Mouse (Mus musculus) lung, postnatal 14 days (tissue): ENCODE data around the gene Stk24.

Source experiments
- DNase-seq: peaks from one replicate; pipeline ENCODE4 v3.0.0; 2021

Gene Stk24

DNA sequence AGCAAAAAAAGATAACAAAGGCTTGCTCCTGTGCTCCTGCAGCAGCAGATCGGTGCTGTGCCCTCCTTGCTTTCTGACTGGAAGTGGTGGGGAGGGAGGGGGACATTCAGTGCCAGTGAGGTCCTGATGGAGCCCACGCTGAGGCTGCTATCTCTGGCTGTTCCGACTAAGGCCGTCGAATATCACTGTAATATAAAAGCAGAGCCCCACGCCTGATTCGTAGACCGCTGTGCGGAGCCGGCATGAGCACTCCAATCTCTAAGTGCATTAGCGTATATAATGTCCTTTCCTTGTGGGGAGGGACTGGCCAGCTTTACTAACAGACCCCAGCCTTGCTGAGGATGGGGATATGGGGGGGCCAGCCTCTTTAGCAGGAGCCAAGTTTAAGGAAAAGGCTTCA, 120.5 kb downstream of the Stk24 start:
- no peak for DNase-seq

DNA sequence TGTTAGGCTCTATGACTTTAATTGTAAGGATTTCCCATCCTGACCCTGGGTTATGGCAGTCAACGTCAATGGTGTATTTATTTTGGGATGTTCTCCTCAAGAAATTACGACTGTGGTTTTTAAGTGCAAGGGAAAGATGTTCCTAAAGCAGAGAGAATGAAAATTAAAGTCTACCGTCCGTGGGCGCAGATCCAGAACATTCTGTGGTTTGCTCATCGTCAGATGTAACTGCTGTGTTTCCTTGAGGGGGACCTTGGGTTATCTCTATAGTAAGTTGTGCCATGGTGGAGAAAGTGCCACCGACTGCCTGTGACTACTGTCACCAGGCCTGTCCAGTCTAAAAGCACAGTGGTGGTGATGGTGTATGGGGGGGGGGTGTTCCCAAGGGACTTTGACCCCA, 122.9 kb downstream of the Stk24 start:
- DNase-seq = no peak

DNA sequence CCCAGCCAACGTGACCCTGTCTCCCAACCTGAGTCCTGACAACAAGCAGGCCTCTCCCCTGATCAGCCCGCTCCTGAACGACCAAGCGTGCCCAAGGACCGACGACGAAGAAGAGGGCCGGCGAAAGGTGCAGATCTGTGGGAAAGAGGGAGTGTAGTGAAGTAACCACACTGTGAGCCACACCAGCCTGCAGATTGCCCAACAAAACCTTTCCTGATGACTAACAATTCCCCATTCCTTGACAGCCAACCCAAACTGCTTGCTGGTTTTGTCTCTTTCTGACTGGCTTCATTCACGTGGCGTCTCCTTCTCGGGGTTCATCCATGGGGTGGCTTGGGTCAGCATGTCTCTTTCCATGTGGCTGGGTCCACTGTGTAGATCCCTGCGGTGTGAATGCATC, 124.3 kb downstream of the Stk24 start:
- DNase-seq = no peak

- no peak for DNase-seq
These were observed 124.9 kb downstream of the Stk24 start for GRCm38 (mm10) chr14:121254869-121255268.

GRCm38 (mm10) chr14:121252542-121252941, 127.3 kb downstream of the Stk24 start:
- no peak for DNase-seq

DNA sequence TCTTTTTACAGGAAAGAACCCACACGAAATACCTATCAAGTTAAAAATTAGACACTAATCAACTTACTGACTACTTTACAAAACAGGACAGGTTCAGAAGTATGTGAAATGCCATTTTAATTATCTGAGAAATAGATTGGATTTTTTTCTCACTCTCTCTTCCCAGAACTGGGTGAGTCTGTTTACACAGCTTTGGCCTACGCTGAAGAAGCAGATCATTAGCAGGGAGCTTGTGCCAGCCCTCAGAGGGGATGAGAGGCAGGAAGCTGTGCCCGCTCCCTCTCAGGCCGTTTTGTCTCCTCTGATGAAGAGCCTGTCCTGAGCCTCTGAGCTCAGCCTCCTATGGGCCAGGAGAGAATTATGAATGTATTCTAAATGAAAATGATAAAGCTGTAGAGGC, 128.1 kb downstream of the Stk24 start:
- no peak for DNase-seq

GRCm38 (mm10) chr14:121251099-121251498, 128.7 kb downstream of the Stk24 start:
- DNase-seq = no peak

DNA sequence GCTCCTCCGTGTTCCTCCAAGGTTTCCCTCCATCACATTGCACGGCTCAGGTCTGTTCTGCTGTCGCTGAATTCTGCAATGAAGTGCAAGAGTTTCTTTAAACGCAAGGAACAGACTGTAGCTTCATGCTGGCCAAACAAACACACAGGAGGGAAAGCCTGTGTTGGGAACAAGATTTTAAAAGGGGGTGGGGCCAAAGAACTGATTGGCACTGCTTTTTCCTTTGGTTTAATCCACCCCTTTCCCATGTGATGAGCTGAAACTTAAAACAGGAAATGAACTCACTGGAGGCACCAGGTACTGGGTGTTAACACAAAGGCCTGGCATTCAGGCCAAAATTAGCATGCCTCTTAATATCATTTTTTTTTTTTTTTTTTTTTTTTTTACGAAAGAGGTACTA, 131.5 kb downstream of the Stk24 start:
- no peak for DNase-seq

DNA sequence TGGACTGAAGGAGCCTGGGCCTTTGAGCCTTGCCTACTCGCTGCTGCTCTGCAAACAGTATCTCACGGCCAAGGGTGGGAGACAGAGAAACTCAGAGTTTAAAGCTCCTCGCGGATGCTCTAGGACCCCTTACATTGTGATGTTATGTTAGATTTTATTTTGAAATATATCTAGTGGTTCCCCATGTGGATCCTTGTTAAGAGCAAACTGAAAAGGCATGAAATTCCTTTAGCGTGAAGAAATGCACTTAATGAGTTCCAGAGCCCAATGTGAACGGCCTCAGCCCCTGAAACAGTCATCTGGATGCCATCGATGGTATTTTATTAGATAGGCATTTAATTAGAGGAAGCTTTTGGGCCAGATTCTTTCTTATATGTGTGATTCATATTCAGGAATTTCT, 132.5 kb downstream of the Stk24 start:
- DNase-seq = no peak

- DNase-seq = no peak
These were observed 133.6 kb downstream of the Stk24 start for GRCm38 (mm10) chr14:121246048-121246731.

- no peak for DNase-seq
These were observed 135.7 kb downstream of the Stk24 start for GRCm38 (mm10) chr14:121244104-121244503.

DNA sequence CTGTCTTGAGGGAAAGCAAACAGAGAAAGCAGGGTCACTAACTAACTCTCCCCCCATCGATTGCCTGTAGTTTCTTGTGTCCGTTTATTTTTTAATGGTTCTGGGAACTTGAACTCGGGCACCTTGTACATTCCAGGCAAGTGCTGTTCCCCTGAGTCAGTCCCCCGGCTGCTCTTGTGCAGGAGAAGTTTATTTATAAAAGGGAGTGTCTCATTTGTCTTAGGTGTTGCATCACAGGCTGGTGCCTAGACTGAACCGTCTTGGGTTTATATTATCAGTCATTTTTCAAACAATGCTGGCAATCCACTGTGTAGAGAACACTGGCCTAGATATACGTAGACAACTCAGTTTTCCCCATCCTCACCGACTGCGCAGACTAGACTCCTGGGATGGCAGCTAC, 140.4 kb downstream of the Stk24 start:
- no peak for DNase-seq

DNA sequence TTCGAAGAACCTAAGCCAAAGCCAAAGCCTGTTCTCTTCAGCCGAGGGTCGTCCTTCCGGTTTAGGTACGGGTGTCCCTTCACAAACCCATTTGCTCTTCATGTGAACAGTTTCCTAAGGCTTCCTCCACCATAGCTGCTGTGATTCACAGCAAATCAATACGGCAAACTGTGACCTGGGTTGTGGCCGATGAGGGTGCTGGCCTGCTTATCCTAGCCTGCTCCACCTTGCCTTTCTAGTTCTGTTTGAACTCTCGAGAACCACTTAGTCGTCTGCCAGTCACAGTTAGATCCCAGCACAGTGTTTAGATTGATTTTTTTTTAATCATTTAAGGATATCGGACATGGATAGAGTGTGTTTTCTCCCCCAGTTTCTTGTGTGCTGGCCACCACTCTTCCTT, 141.1 kb downstream of the Stk24 start:
- DNase-seq = no peak

DNA sequence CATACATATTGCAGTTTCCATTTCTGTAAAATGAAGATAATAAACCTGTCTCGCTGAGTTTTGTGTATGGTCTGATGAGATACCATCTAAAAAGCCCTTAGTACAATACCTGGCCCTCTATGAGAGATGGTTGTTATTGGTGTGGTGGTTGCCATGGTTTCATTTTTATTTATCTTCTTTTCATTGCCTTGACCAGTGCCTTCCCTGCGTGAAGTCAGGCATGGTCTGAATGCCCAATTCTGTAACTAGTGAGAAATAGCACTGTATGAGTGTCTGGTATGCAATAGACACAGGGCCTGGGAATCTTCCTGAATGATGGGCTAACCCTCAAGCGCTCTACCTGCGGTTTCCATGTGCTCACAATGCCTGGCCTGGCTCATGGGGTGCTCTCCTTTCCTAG, 143.1 kb downstream of the Stk24 start:
- DNase-seq = no peak
